Mouse (Mus musculus) lung, postnatal 0 days (tissue): ENCODE measurements at regions not wholly inside any gene's neighbourhood (a gene's known extent, or its start where the extent isn't known, plus 50 kb on each side); places are given as distances from the start of the nearest gene placed in this dataset.

Experiments used
- CTCF ChIP-seq: IDR thresholded peaks from 2 replicates; pipeline ENCODE4 v1.5.1; 2016; ENCODE audit warnings: antibody characterized with exemption, mild to moderate bottlenecking
- EP300 ChIP-seq: IDR thresholded peaks from 2 replicates; pipeline ENCODE4 v1.6.1; 2016; ENCODE audit warnings: antibody characterized with exemption, mild to moderate bottlenecking, control low read depth

GRCm38 (mm10) chr7:36218386-36218785, 415.6 kb upstream of the Zfp507 start:
- TF ChIP-seq EP300 (no peak), CTCF (no peak)
